Mouse (Mus musculus) CH12.LX (cell line): ENCODE data around the gene BC048507. TPM values are rescaled to one million over a fixed set of nuclear protein-coding genes. Genes with fewer than 3 reads are reported as not detected.
"Not testable (repeated sequence)": the region's sequence is repeated elsewhere in the genome, so short reads cannot be mapped to it uniquely, and the experiment has no call there.

Experiments used
- DNase-seq: peaks from one replicate; pipeline ENCODE4 v3.0.0-alpha.2; 2013; ENCODE audit errors: extremely low read depth
- H3K27ac ChIP-seq: 2 replicates; pipeline ENCODE4 v1.5.1; 2012; ENCODE audit warnings: low read depth, mild to moderate bottlenecking, control low read depth, moderate library complexity; ENCODE audit not compliant: insufficient read depth
- H3K27me3 ChIP-seq: replicated peaks from 2 replicates; pipeline ENCODE3; 2012; ENCODE audit warnings: inconsistent platforms
- H3K36me3 ChIP-seq, 2 experiments: replicated peaks in 1 of 2; 2 replicates each; pipeline versions ENCODE3 to v1.6.1; 2012; ENCODE audit warnings: inconsistent platforms in 1 of 2, low read length in 1 of 2, mild to moderate bottlenecking in 1 of 2, mixed read lengths in 1 of 2, moderate library complexity in 1 of 2; ENCODE audit not compliant: control insufficient read depth in 1 of 2, insufficient read depth in 1 of 2
- H3K4me1 ChIP-seq, 2 experiments: 2 replicates each; pipeline ENCODE4 v1.6.1; 2012; ENCODE audit warnings: inconsistent platforms in 1 of 2, moderate library complexity in 1 of 2; ENCODE audit not compliant: insufficient read depth in 2 of 2, control insufficient read depth in 1 of 2
- H3K4me2 ChIP-seq: 2 replicates; pipeline ENCODE4 v1.6.1; 2012; ENCODE audit warnings: low read depth, mild to moderate bottlenecking, control low read depth; ENCODE audit not compliant: poor library complexity, insufficient read depth, severe bottlenecking
- H3K4me3 ChIP-seq, 3 experiments: fragments of 150-350 bp in 1 of 3; sonication (generic) in 1 of 3; replicated peaks in 1 of 3; 2 replicates each; pipeline versions ENCODE3 to v1.5.1; 2011 to 2012; ENCODE audit warnings: low read depth in 2 of 3, low read length in 2 of 3, mild to moderate bottlenecking in 2 of 3, moderate library complexity in 2 of 3, control low read depth in 1 of 3, improper control_type of control experiment in 1 of 3, inconsistent platforms in 1 of 3, mixed read lengths in 1 of 3; ENCODE audit not compliant: poor library complexity in 1 of 3
- H3K79me2 ChIP-seq: replicated peaks from 2 replicates; pipeline ENCODE4 v1.6.1; 2012; ENCODE audit warnings: mild to moderate bottlenecking, moderate library complexity; ENCODE audit not compliant: control insufficient read depth, poor library complexity, insufficient read depth, severe bottlenecking; ENCODE audit errors: extremely low read depth
- H3K9ac ChIP-seq: 2 replicates; pipeline ENCODE4 v1.6.1; 2012; ENCODE audit warnings: low read depth, mild to moderate bottlenecking, control low read depth, moderate library complexity; ENCODE audit not compliant: insufficient read depth
- H3K9me3 ChIP-seq: replicated peaks from 2 replicates; pipeline ENCODE3; 2012; ENCODE audit warnings: low read length, inconsistent platforms, mixed read lengths
- CHD2 ChIP-seq: IDR thresholded peaks from 2 replicates; pipeline ENCODE4 v1.6.1; 2011; ENCODE audit warnings: low read length, improper control_type of control experiment
- CTCF ChIP-seq, 2 experiments: IDR thresholded peaks in 1 of 2; conservative IDR thresholded peaks in 1 of 2; 2 replicates each; pipeline ENCODE4 v1.5.1; 2011 to 2012; ENCODE audit warnings: low read depth in 2 of 2, low read length in 2 of 2, improper control_type of control experiment in 1 of 2, inconsistent platforms in 1 of 2, mild to moderate bottlenecking in 1 of 2, moderate library complexity in 1 of 2
- ELF1 ChIP-seq: IDR thresholded peaks from 2 replicates; pipeline ENCODE4 v1.6.1; 2014; ENCODE audit warnings: low read depth, mild to moderate bottlenecking, inconsistent platforms, low read length, improper control_type of control experiment
- EP300 ChIP-seq: IDR thresholded peaks from 2 replicates; pipeline ENCODE4 v1.6.1; 2011; ENCODE audit warnings: low read length, improper control_type of control experiment
- GABPA ChIP-seq: IDR thresholded peaks from 2 replicates; pipeline ENCODE4 v1.6.1; 2012; ENCODE audit warnings: low read depth, low read length, improper control_type of control experiment, inconsistent platforms; ENCODE audit not compliant: insufficient replicate concordance
- IRF4 ChIP-seq: IDR thresholded peaks from 2 replicates; pipeline ENCODE4 v1.6.1; 2014; ENCODE audit warnings: low read depth, mild to moderate bottlenecking, inconsistent platforms, low read length, improper control_type of control experiment
- MAZ ChIP-seq: IDR thresholded peaks from 2 replicates; pipeline ENCODE4 v1.6.1; 2012; ENCODE audit warnings: low read depth, mild to moderate bottlenecking, inconsistent platforms, low read length, improper control_type of control experiment, moderate library complexity
- MEF2A ChIP-seq: IDR thresholded peaks from 2 replicates; pipeline ENCODE4 v1.6.1; 2014; ENCODE audit warnings: low read depth, mild to moderate bottlenecking, inconsistent platforms, low read length, improper control_type of control experiment, borderline replicate concordance
- MYC ChIP-seq: IDR thresholded peaks from 2 replicates; pipeline ENCODE4 v1.6.1; 2011; ENCODE audit warnings: low read depth, mild to moderate bottlenecking, improper control_type of control experiment, low read length
- NRF1 ChIP-seq: IDR thresholded peaks from 2 replicates; pipeline ENCODE4 v1.6.1; 2014; ENCODE audit warnings: low read depth, mild to moderate bottlenecking, inconsistent platforms, low read length, improper control_type of control experiment, moderate library complexity
- PAX5 ChIP-seq: IDR thresholded peaks from 2 replicates; pipeline ENCODE4 v1.6.1; 2012; ENCODE audit warnings: low read length, inconsistent platforms, mixed read lengths
- POLR2AphosphoS2 ChIP-seq: IDR thresholded peaks from 2 replicates; pipeline ENCODE4 v1.6.1; 2011; ENCODE audit warnings: low read depth, low read length, improper control_type of control experiment
- RAD21 ChIP-seq: IDR thresholded peaks from 2 replicates; pipeline ENCODE4 v1.6.1; 2011; ENCODE audit warnings: low read depth, mild to moderate bottlenecking, low read length, improper control_type of control experiment, moderate library complexity
- RCOR1 ChIP-seq: conservative IDR thresholded peaks from 2 replicates; pipeline ENCODE4 v1.6.1; 2012; ENCODE audit warnings: low read depth, mild to moderate bottlenecking, inconsistent platforms, low read length, improper control_type of control experiment
- SIN3A ChIP-seq: IDR thresholded peaks from 2 replicates; pipeline ENCODE4 v1.6.1; 2012; ENCODE audit warnings: low read length, improper control_type of control experiment, inconsistent platforms
- TBP ChIP-seq: conservative IDR thresholded peaks from 2 replicates; pipeline ENCODE4 v1.6.1; 2011; ENCODE audit warnings: low read depth, low read length, improper control_type of control experiment
- TCF12 ChIP-seq: IDR thresholded peaks from 2 replicates; pipeline ENCODE4 v1.6.1; 2014; ENCODE audit warnings: low read depth, mild to moderate bottlenecking, inconsistent platforms, low read length, improper control_type of control experiment
- USF1 ChIP-seq: IDR thresholded peaks from 2 replicates; pipeline ENCODE4 v1.6.1; 2014; ENCODE audit warnings: low read depth, mild to moderate bottlenecking, inconsistent platforms, low read length, improper control_type of control experiment
- USF2 ChIP-seq: conservative IDR thresholded peaks from 2 replicates; pipeline ENCODE4 v1.6.1; 2011; ENCODE audit warnings: low read depth, low read length, improper control_type of control experiment
- ZMIZ1 ChIP-seq: IDR thresholded peaks from 2 replicates; pipeline ENCODE4 v1.6.1; 2012; ENCODE audit warnings: low read depth, mild to moderate bottlenecking, inconsistent platforms, low read length, improper control_type of control experiment
- dilution Hi-C: fragments of 300-500 bp; cut with MboI; formaldehyde crosslinking; loops from 2 replicates; pipeline ENCODE4 v1.14.3; 2020; ENCODE audit warnings: low sequenced_read_pairs; ENCODE audit not compliant: extremely low pct_unique_long_range_greater_than_20kb, extremely low pct_ligation_motif_present
- in situ Hi-C: fragments of 300-500 bp; cut with MboI; formaldehyde crosslinking; loops from 3 replicates; pipeline ENCODE4 v1.14.3; 2019; ENCODE audit warnings: low sequenced_read_pairs, low pct_ligation_motif_present, low pct_unique_long_range_greater_than_20kb, mixed read lengths
- polyA plus RNA-seq: library from polyadenylated mRNA; unstranded; fragments of >175 nt; gene quantifications from 2 replicates; pipeline ENCODE4 v1.2.1, GENCODE M21; 2012; ENCODE audit warnings: low read depth; ENCODE audit not compliant: insufficient read length
- total RNA-seq, 2 experiments: library from RNA; depleted of rRNA; stranded (reverse); fragments of 300-350 nt in 1 of 2; fragments of >200 nt in 1 of 2; gene quantifications; 2 replicates each; pipeline ENCODE4 v1.2.3; 2012 to 2014

BC048507 gene
- total and polyA plus RNA-seq, 3 experiments, result not detected

- dilution Hi-C loops (no loop called here), in situ Hi-C loops (no loop called here)
- no peak within 1 kb of the TSS for H3K9ac ChIP-seq
- peaks cover 3% of the 10 kb centered on the region for H3K9me3 ChIP-seq
- no peak within 1 kb of the TSS for H3K4me3 ChIP-seq
- no peak within 1 kb of the TSS for H3K4me2 ChIP-seq
- TF ChIP-seq CHD2 (no peak), ELF1 (no peak), SIN3A (no peak), POLR2AphosphoS2 (no peak), ZMIZ1 (no peak), GABPA (no peak), MEF2A (no peak), NRF1 (no peak), TCF12 (no peak), PAX5 (no peak), MAZ (no peak), RCOR1 (no peak), TBP (no peak), IRF4 (no peak), MYC (no peak), EP300 (no peak), USF2 (no peak), USF1 (no peak)
- no peaks in the 10 kb centered on the region for H3K79me2 ChIP-seq
- no peak for DNase-seq
- no peaks in the 10 kb centered on the region for H3K4me1 ChIP-seq
- no peaks in the 10 kb centered on the region for H3K27me3 ChIP-seq
- H3K36me3 ChIP-seq, result peaks cover 0 to 5% of the 10 kb centered on the region in 2 experiments
- H3K27ac ChIP-seq, result no peak within 1 kb of the TSS
Observed at GRCm38 (mm10) chr13:67830911-67831336, 32.2 kb upstream of the BC048507 start, which contains the start of gene Gm10037. TSS of gene Gm10037 (plus strand) at chr13:67831106.

DNA sequence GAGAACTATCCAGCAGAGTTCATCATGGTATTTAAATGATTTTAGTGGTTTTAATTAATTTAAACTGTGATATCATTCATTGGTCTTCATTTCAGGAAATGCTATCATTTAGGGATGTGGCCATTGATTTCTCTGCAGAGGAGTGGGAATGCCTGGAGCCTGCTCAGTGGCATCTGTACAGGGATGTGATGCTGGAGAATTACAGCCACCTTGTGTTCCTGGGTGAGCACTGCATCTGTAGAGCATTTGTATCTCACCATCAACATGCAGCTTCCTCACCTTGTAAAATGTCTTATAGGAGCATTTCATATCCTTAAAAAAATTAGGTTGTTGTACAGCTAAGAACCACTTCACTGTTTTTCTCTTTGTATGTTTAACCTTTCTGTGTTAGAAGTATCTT, 30.0 kb upstream of the BC048507 start:
- H3K27me3 ChIP-seq, H3K79me2 ChIP-seq, H3K9me3 ChIP-seq, H3K27ac ChIP-seq, H3K4me2 ChIP-seq, H3K36me3 ChIP-seq, H3K4me1 ChIP-seq, dilution Hi-C loops, H3K9ac ChIP-seq, in situ Hi-C loops, DNase-seq, H3K4me3 ChIP-seq: not testable (repeated sequence)
- TF ChIP-seq CTCF (conservative IDR thresholded peaks at IDR 0.05 in 1 of 2, IDR thresholded peaks at IDR 0.05 in 1 of 2; ENCODE audit: low read depth in 2 of 2, low read length in 2 of 2) (peak in 1 of 2 experiments; percentile 32; a peak in 2 of 4 replicates), RAD21 (peak; percentile 30)
